Mouse (Mus musculus): Measurements from ENCODE around the gene Gm10912. TPM values are rescaled to one million over a fixed set of nuclear protein-coding genes. Genes with fewer than 3 reads are reported as not detected.
"Not testable (repeated sequence)": the region's sequence is repeated elsewhere in the genome, so short reads cannot be mapped to it uniquely, and the experiment has no call there.

Gm10912 gene
- not detected in 2 replicates for total RNA-seq (2012; rRNA removed)

GRCm38 (mm10) chr2:104065526-104065925 lies at the start of gene Gm10912:
TSS of gene Gm10912 (plus strand) at chr2:104065826.
- H3K9me3 ChIP-seq (ENCODE audit: control insufficient read depth, insufficient read depth, low read depth, low read length); H3K4me3 ChIP-seq (ENCODE audit: insufficient read depth in 1 of 2, low read depth in 1 of 2, low read length in 2 of 2, poor library complexity in 1 of 2, severe bottlenecking in 1 of 2); H3K36me3 ChIP-seq (ENCODE audit: control insufficient read depth, insufficient read depth, low read length, poor library complexity, severe bottlenecking); H3K4me1 ChIP-seq (ENCODE audit: control insufficient read depth in 2 of 2, insufficient read depth in 2 of 2, low read length in 2 of 2, poor library complexity in 1 of 2); in situ Hi-C loops (cut with MboI; ENCODE audit: low sequenced_read_pairs in 2 of 2, unreplicated experiment in 2 of 2); H3K27ac ChIP-seq (ENCODE audit: insufficient read depth, low read depth, low read length, poor library complexity, severe bottlenecking); DNase-seq (ENCODE audit: low read depth, low spot score); H3K9ac ChIP-seq (ENCODE audit: insufficient read depth, low read depth, low read length, poor library complexity, severe bottlenecking): not testable (repeated sequence)

GRCm38 (mm10) chr2:104023096-104023495 lies 42.5 kb upstream of the Gm10912 start:
- Histone ChIP-seq H3K9ac (ENCODE audit: insufficient read depth, low read depth, low read length, poor library complexity, severe bottlenecking) (no peak overlapping the region), H3K4me1 (ENCODE audit: control insufficient read depth in 2 of 2, insufficient read depth in 2 of 2, low read length in 2 of 2, poor library complexity in 1 of 2) (peaks cover 0 to 2% of the 10 kb centered on the region in 2 experiments; a peak in 1 of 4 replicates), H3K4me3 (ENCODE audit: insufficient read depth in 1 of 2, low read depth in 1 of 2, low read length in 2 of 2, poor library complexity in 1 of 2, severe bottlenecking in 1 of 2) (no peak overlapping the region), H3K27ac (ENCODE audit: insufficient read depth, low read depth, low read length, poor library complexity, severe bottlenecking) (no peak overlapping the region), H3K9me3 (ENCODE audit: control insufficient read depth, insufficient read depth, low read depth, low read length) (no peaks in the 10 kb centered on the region), H3K36me3 (ENCODE audit: control insufficient read depth, insufficient read depth, low read length, poor library complexity, severe bottlenecking) (no peaks in the 10 kb centered on the region)
- DNase-seq (ENCODE audit: low read depth, low spot score) = no peak
- TF ChIP-seq HCFC1 (IDR thresholded peaks at IDR 0.05; ENCODE audit: borderline replicate concordance, insufficient read depth, low read length) (no peak), CHD2 (IDR thresholded peaks at IDR 0.05; ENCODE audit: low read depth, low read length) (no peak), ZC3H11A (IDR thresholded peaks at IDR 0.05; ENCODE audit: borderline replicate concordance, low read depth, low read length) (no peak), ZNF384 (IDR thresholded peaks at IDR 0.05; ENCODE audit: low read depth, low read length) (no peak), MAFK (IDR thresholded peaks at IDR 0.05; ENCODE audit: insufficient read depth, low read depth, low read length) (no peak)
- in situ Hi-C loops (cut with MboI; ENCODE audit: low sequenced_read_pairs in 2 of 2, unreplicated experiment in 2 of 2) = no loop called here

DNA sequence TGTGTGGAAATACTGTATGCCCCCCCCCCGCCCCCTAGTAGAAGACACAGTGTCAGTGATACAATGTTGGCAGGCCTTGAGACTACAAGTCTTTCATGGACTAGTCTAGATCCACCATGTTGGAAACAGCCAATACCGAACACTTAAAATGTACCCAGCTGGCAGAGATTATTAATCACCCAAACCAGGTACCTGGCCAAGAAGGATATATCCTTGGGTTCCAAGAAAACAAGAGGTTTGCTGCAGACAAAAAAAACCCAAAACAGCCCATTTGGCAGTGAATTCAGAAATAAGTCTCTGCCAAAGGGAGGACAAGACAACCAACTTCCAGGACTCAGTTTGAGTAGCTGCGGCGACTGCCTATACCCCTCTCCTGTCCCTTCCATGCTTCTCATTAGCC lies 41.0 kb upstream of the Gm10912 start:
- no peak for TF ChIP-seq MAFK (IDR thresholded peaks at IDR 0.05; ENCODE audit: insufficient read depth, low read depth, low read length)
- TF ChIP-seq ZC3H11A (IDR thresholded peaks at IDR 0.05; ENCODE audit: borderline replicate concordance, low read depth, low read length) = no peak
- TF ChIP-seq HCFC1 (IDR thresholded peaks at IDR 0.05; ENCODE audit: borderline replicate concordance, insufficient read depth, low read length) = no peak
- TF ChIP-seq CHD2 (IDR thresholded peaks at IDR 0.05; ENCODE audit: low read depth, low read length) = no peak
- TF ChIP-seq ZNF384 (IDR thresholded peaks at IDR 0.05; ENCODE audit: low read depth, low read length) = no peak
- in situ Hi-C loops (cut with MboI; ENCODE audit: low sequenced_read_pairs in 2 of 2, unreplicated experiment in 2 of 2) = no loop called here

GRCm38 (mm10) chr2:104027458-104028138 lies 38.0 kb upstream of the Gm10912 start, which contains the start of gene Fbxo3:
TSS of gene Fbxo3 (plus strand) at chr2:104027721.
- DNase-seq (ENCODE audit: low read depth, low spot score) = no peak
- TF ChIP-seq MAFK (IDR thresholded peaks at IDR 0.05; ENCODE audit: insufficient read depth, low read depth, low read length) = no peak
- TF ChIP-seq ZC3H11A (IDR thresholded peaks at IDR 0.05; ENCODE audit: borderline replicate concordance, low read depth, low read length) = no peak
- TF ChIP-seq HCFC1 (IDR thresholded peaks at IDR 0.05; ENCODE audit: borderline replicate concordance, insufficient read depth, low read length) = no peak
- TF ChIP-seq CHD2 (IDR thresholded peaks at IDR 0.05; ENCODE audit: low read depth, low read length) = no peak
- TF ChIP-seq ZNF384 (IDR thresholded peaks at IDR 0.05; ENCODE audit: low read depth, low read length) = no peak
- Histone ChIP-seq H3K4me3 (ENCODE audit: insufficient read depth in 1 of 2, low read depth in 1 of 2, low read length in 2 of 2, poor library complexity in 1 of 2, severe bottlenecking in 1 of 2) (peak within 1 kb of the TSS; percentile 86 to 96), H3K36me3 (ENCODE audit: control insufficient read depth, insufficient read depth, low read length, poor library complexity, severe bottlenecking) (no peaks in the 10 kb centered on the region), H3K9ac (ENCODE audit: insufficient read depth, low read depth, low read length, poor library complexity, severe bottlenecking) (peak within 1 kb of the TSS; percentile 90), H3K9me3 (ENCODE audit: control insufficient read depth, insufficient read depth, low read depth, low read length) (no peaks in the 10 kb centered on the region), H3K4me1 (ENCODE audit: control insufficient read depth in 2 of 2, insufficient read depth in 2 of 2, low read length in 2 of 2, poor library complexity in 1 of 2) (peaks cover 0 to 2% of the 10 kb centered on the region in 2 experiments; a peak in 1 of 4 replicates), H3K27ac (ENCODE audit: insufficient read depth, low read depth, low read length, poor library complexity, severe bottlenecking) (no peak within 1 kb of the TSS)
- in situ Hi-C loops (cut with MboI; ENCODE audit: low sequenced_read_pairs in 2 of 2, unreplicated experiment in 2 of 2) = no loop called here

More for the DNA sequence above, 41.0 kb upstream of the Gm10912 start:
- H3K4me1 ChIP-seq (ENCODE audit: control insufficient read depth in 2 of 2, insufficient read depth in 2 of 2, low read length in 2 of 2, poor library complexity in 1 of 2) = peaks cover 0 to 2% of the 10 kb centered on the region in 2 experiments; a peak in 1 of 4 replicates
- no peaks in the 10 kb centered on the region for H3K36me3 ChIP-seq (ENCODE audit: control insufficient read depth, insufficient read depth, low read length, poor library complexity, severe bottlenecking)
- no peak overlapping the region for H3K9ac ChIP-seq (ENCODE audit: insufficient read depth, low read depth, low read length, poor library complexity, severe bottlenecking)
- H3K4me3 ChIP-seq (ENCODE audit: insufficient read depth in 1 of 2, low read depth in 1 of 2, low read length in 2 of 2, poor library complexity in 1 of 2, severe bottlenecking in 1 of 2) = no peak overlapping the region
- no peak overlapping the region for H3K27ac ChIP-seq (ENCODE audit: insufficient read depth, low read depth, low read length, poor library complexity, severe bottlenecking)
- no peak for DNase-seq (ENCODE audit: low read depth, low spot score)
- no peaks in the 10 kb centered on the region for H3K9me3 ChIP-seq (ENCODE audit: control insufficient read depth, insufficient read depth, low read depth, low read length)

Measured in ES-E14 (cell line).